Mouse (Mus musculus) heart, postnatal 14 days (tissue): ENCODE measurements at regions not wholly inside any gene's neighbourhood (a gene's known extent, or its start where the extent isn't known, plus 50 kb on each side); places are given as distances from the start of the nearest gene placed in this dataset.
A peak's percentile ranks its signal among the peaks of the same experiment; 100 is the strongest.

Experiments
- DNase-seq, 2 experiments: peaks; one replicate each; pipeline ENCODE4 v3.0.0; 2021 to 2022
- intact Hi-C: fragments of 180-260 bp; cut with DNase I; formaldehyde crosslinking; loops from one replicate; pipeline ENCODE4 v1.15.1; 2025

- intact Hi-C loops, result loop anchor here (5.0 kb wide), 1 partner anchor 306 kb away; no protein-coding TSS in a partner anchor
- DNase-seq, result no peak
Measured at GRCm38 (mm10) chr12:13841238-13841637, 310.6 kb downstream of the Fam84a start.

- no peak for DNase-seq
- intact Hi-C loops, result no loop called here
Measured at GRCm38 (mm10) chr12:13834723-13835122, 317.1 kb downstream of the Fam84a start.

- DNase-seq, result no peak
- intact Hi-C loops, result no loop called here
Measured at GRCm38 (mm10) chr12:13825899-13826298, 326.0 kb downstream of the Fam84a start.

GRCm38 (mm10) chr12:13815500-13815899 lies 336.4 kb downstream of the Fam84a start:
- intact Hi-C loops, result no loop called here
- DNase-seq, result no peak

GRCm38 (mm10) chr12:13810155-13810515 lies 341.7 kb downstream of the Fam84a start:
- no peak for DNase-seq
- intact Hi-C loops, result no loop called here

- DNase-seq, result peak; percentile 2 to 12
Measured at GRCm38 (mm10) chr12:13809291-13810154, 342.3 kb downstream of the Fam84a start.

GRCm38 (mm10) chr12:13779752-13780151 lies 372.1 kb downstream of the Fam84a start:
- DNase-seq, result no peak
- intact Hi-C loops, result no loop called here

More at GRCm38 (mm10) chr12:13809291-13810154, 342.3 kb downstream of the Fam84a start:
- intact Hi-C loops, result no loop called here

- intact Hi-C loops, result no loop called here
- no peak for DNase-seq
Measured at GRCm38 (mm10) chr12:13776687-13777086, 375.2 kb downstream of the Fam84a start.

GRCm38 (mm10) chr12:13769696-13770095 lies 382.2 kb downstream of the Fam84a start:
- intact Hi-C loops, result no loop called here

GRCm38 (mm10) chr12:13769156-13769555 lies 382.7 kb downstream of the Fam84a start:
- intact Hi-C loops, result no loop called here
- DNase-seq, result no peak

More at GRCm38 (mm10) chr12:13769696-13770095, 382.2 kb downstream of the Fam84a start:
- DNase-seq, result no peak

GRCm38 (mm10) chr12:13766486-13766885 lies 385.4 kb downstream of the Fam84a start:
- DNase-seq, result no peak
- intact Hi-C loops, result no loop called here

GRCm38 (mm10) chr12:13753878-13754277 lies 398.0 kb downstream of the Fam84a start:
- DNase-seq, result no peak
- intact Hi-C loops, result no loop called here

- DNase-seq, result no peak
- intact Hi-C loops, result no loop called here
Measured at GRCm38 (mm10) chr12:13744323-13744931, 407.4 kb downstream of the Fam84a start.

- no peak for DNase-seq
- intact Hi-C loops, result no loop called here
Measured at GRCm38 (mm10) chr12:13729901-13730637, 421.8 kb downstream of the Fam84a start.

- intact Hi-C loops, result no loop called here
Measured at GRCm38 (mm10) chr12:13728986-13729385, 422.9 kb downstream of the Fam84a start.

GRCm38 (mm10) chr12:13724511-13724910 lies 427.3 kb downstream of the Fam84a start:
- no peak for DNase-seq
- intact Hi-C loops, result no loop called here

More at GRCm38 (mm10) chr12:13728986-13729385, 422.9 kb downstream of the Fam84a start:
- no peak for DNase-seq

- DNase-seq, result no peak
- intact Hi-C loops, result no loop called here
Measured at GRCm38 (mm10) chr12:13709806-13710205, 440.9 kb downstream of the Nbas start.

- intact Hi-C loops, result no loop called here
Measured at GRCm38 (mm10) chr12:13707747-13708146, 438.8 kb downstream of the Nbas start.

GRCm38 (mm10) chr12:13706510-13706909 lies 437.6 kb downstream of the Nbas start:
- intact Hi-C loops, result no loop called here
- no peak for DNase-seq

More at GRCm38 (mm10) chr12:13707747-13708146, 438.8 kb downstream of the Nbas start:
- DNase-seq, result no peak

GRCm38 (mm10) chr12:13703604-13704003 lies 434.7 kb downstream of the Nbas start:
- DNase-seq, result no peak
- intact Hi-C loops, result no loop called here

GRCm38 (mm10) chr12:13699858-13700257 lies 430.9 kb downstream of the Nbas start:
- DNase-seq, result no peak
- intact Hi-C loops, result no loop called here
